Mouse (Mus musculus) midbrain, embryonic 15.5 days (tissue): ENCODE measurements around the gene Ldb2. TPM values are rescaled to one million over a fixed set of nuclear protein-coding genes. Genes with fewer than 3 reads are reported as not detected.

Experiments used
- ATAC-seq: fragments of 200-750 bp; cut with Nextera tagmentation; replicated peaks from 2 replicates; pipeline ENCODE4 v1.8.0; 2017; ENCODE audit warnings: moderate TSS enrichment
- H3K27ac ChIP-seq: fragments of 300-500 bp; sonication (generic); 2 replicates; pipeline ENCODE4 v1.5.1; 2015; ENCODE audit warnings: mild to moderate bottlenecking, inconsistent platforms
- H3K27me3 ChIP-seq: fragments of 300-500 bp; sonication (generic); replicated peaks from 2 replicates; pipeline ENCODE4 v1.6.1; 2015; ENCODE audit warnings: inconsistent platforms
- H3K36me3 ChIP-seq: fragments of 300-500 bp; sonication (generic); replicated peaks from 2 replicates; pipeline ENCODE4 v1.6.1; 2015; ENCODE audit warnings: inconsistent platforms
- H3K4me1 ChIP-seq: fragments of 300-500 bp; sonication (generic); 2 replicates; pipeline ENCODE4 v1.6.1; 2015; ENCODE audit warnings: inconsistent platforms
- H3K4me2 ChIP-seq: fragments of 300-500 bp; sonication (generic); 2 replicates; pipeline ENCODE4 v1.6.1; 2015; ENCODE audit warnings: inconsistent platforms, mild to moderate bottlenecking, moderate library complexity
- H3K4me3 ChIP-seq: fragments of 300-500 bp; sonication (generic); 2 replicates; pipeline ENCODE4 v1.5.1; 2015; ENCODE audit warnings: mild to moderate bottlenecking, inconsistent platforms
- H3K9ac ChIP-seq: fragments of 300-500 bp; sonication (generic); 2 replicates; pipeline ENCODE4 v1.6.1; 2015; ENCODE audit warnings: mild to moderate bottlenecking, inconsistent platforms
- H3K9me3 ChIP-seq: fragments of 300-500 bp; sonication (generic); 2 replicates; pipeline ENCODE4 v1.6.1; 2016; ENCODE audit warnings: inconsistent platforms
- WGBS: fragments of 180-500 bp; shearing (Covaris S2); methylation state at CpG from one replicate; pipeline ENCODE4 v1.1.7; 2015; ENCODE audit warnings: mixed read lengths; 5-methylcytosine and 5-hydroxymethylcytosine counted together
- polyA plus RNA-seq: library from polyadenylated mRNA; unstranded; fragments of >200 nt; fragmentation: Nextera tagmentation; extraction: Ambion mirVana; gene quantifications from 2 replicates; pipeline ENCODE4 v1.2.1, GENCODE M21; 2015

Ldb2 gene
- 81.0 and 86.2 TPM in 2 replicates for polyA plus RNA-seq

- Histone ChIP-seq H3K4me2 (peak within 1 kb of the TSS; percentile 54), H3K27me3 (no peaks in the 10 kb centered on the region), H3K9ac (peak within 1 kb of the TSS; percentile 53), H3K27ac (peak within 1 kb of the TSS; percentile 65), H3K4me3 (peak within 1 kb of the TSS; percentile 52), H3K9me3 (no peaks in the 10 kb centered on the region), H3K36me3 (no peaks in the 10 kb centered on the region), H3K4me1 (peaks cover 27% of the 10 kb centered on the region)
- peak; percentile 93 for ATAC-seq
- WGBS: 3% methylated on average over 19 of the region's 19 CpGs
Measured at GRCm38 (mm10) chr5:44799053-44799860, at the start of gene Ldb2. TSS of gene Ldb2 (minus strand) at chr5:44799680.

GRCm38 (mm10) chr5:44831287-44831686 is 31.8 kb upstream of the Ldb2 start:
- ATAC-seq: no peak
- WGBS: 65% methylated on average over 5 of the region's 5 CpGs
- Histone ChIP-seq H3K4me2 (no peak overlapping the region), H3K27me3 (no peaks in the 10 kb centered on the region), H3K27ac (no peak overlapping the region), H3K9ac (no peak overlapping the region), H3K9me3 (no peaks in the 10 kb centered on the region), H3K4me3 (no peak overlapping the region), H3K4me1 (no peaks in the 10 kb centered on the region), H3K36me3 (no peaks in the 10 kb centered on the region)

GRCm38 (mm10) chr5:44815506-44815905 is 16.0 kb upstream of the Ldb2 start:
- no peaks in the 10 kb centered on the region for H3K9me3 ChIP-seq
- 95% methylated on average over 1 of the region's 1 CpGs for WGBS
- H3K36me3 ChIP-seq: no peaks in the 10 kb centered on the region
- H3K4me3 ChIP-seq: no peak overlapping the region
- H3K4me1 ChIP-seq: no peaks in the 10 kb centered on the region
- H3K27ac ChIP-seq: no peak overlapping the region
- H3K4me2 ChIP-seq: no peak overlapping the region
- no peaks in the 10 kb centered on the region for H3K27me3 ChIP-seq
- no peak overlapping the region for H3K9ac ChIP-seq
- ATAC-seq: no peak

- no peaks in the 10 kb centered on the region for H3K27me3 ChIP-seq
- H3K4me2 ChIP-seq: no peak overlapping the region
- WGBS: 81% methylated on average over 2 of the region's 2 CpGs
- H3K4me3 ChIP-seq: no peak overlapping the region
- ATAC-seq: no peak
- no peaks in the 10 kb centered on the region for H3K9me3 ChIP-seq
- no peaks in the 10 kb centered on the region for H3K36me3 ChIP-seq
- H3K27ac ChIP-seq: no peak overlapping the region
- no peaks in the 10 kb centered on the region for H3K4me1 ChIP-seq
- H3K9ac ChIP-seq: no peak overlapping the region
Measured at GRCm38 (mm10) chr5:44805960-44806359, 6.5 kb upstream of the Ldb2 start.

- no peak overlapping the region for H3K9ac ChIP-seq
- no peaks in the 10 kb centered on the region for H3K36me3 ChIP-seq
- H3K27me3 ChIP-seq: no peaks in the 10 kb centered on the region
- no peaks in the 10 kb centered on the region for H3K9me3 ChIP-seq
- H3K4me2 ChIP-seq: no peak overlapping the region
- peaks cover 19% of the 10 kb centered on the region for H3K4me1 ChIP-seq
- ATAC-seq: no peak
- H3K4me3 ChIP-seq: no peak overlapping the region
- no peak overlapping the region for H3K27ac ChIP-seq
- 36% methylated on average over 3 of the region's 3 CpGs for WGBS
Measured at GRCm38 (mm10) chr5:44801100-44801499, 1.6 kb upstream of the Ldb2 start.

GRCm38 (mm10) chr5:44799861-44800260 is 381 bp upstream of the Ldb2 start:
- Histone ChIP-seq H3K9ac (no peak overlapping the region), H3K4me2 (peak overlapping the region; percentile 54), H3K36me3 (no peaks in the 10 kb centered on the region), H3K27ac (peak overlapping the region; percentile 65; the same call in 1 of the 2 replicates), H3K4me3 (peak overlapping the region; percentile 52), H3K27me3 (no peaks in the 10 kb centered on the region), H3K4me1 (peaks cover 24% of the 10 kb centered on the region), H3K9me3 (no peaks in the 10 kb centered on the region)
- peak; percentile 72 for ATAC-seq
- 7% methylated on average over 2 of the region's 2 CpGs for WGBS

GRCm38 (mm10) chr5:44798493-44798892 is 987 bp downstream of the Ldb2 start:
- Histone ChIP-seq H3K4me1 (peaks cover 27% of the 10 kb centered on the region), H3K27me3 (no peaks in the 10 kb centered on the region), H3K27ac (0 out of 2 replicates have a peak overlapping the region, but pooled peaks have one; percentile 17), H3K4me3 (peak overlapping the region; percentile 52), H3K36me3 (no peaks in the 10 kb centered on the region), H3K9ac (peak overlapping the region; percentile 53; the same call in 1 of the 2 replicates), H3K4me2 (peak overlapping the region; percentile 54), H3K9me3 (no peaks in the 10 kb centered on the region)
- WGBS: 4% methylated on average over 3 of the region's 3 CpGs
- no peak for ATAC-seq

- ATAC-seq: no peak
- no peaks in the 10 kb centered on the region for H3K9me3 ChIP-seq
- H3K9ac ChIP-seq: peak overlapping the region; percentile 53; the same call in 1 of the 2 replicates
- peak overlapping the region; percentile 54 for H3K4me2 ChIP-seq
- H3K36me3 ChIP-seq: no peaks in the 10 kb centered on the region
- peaks cover 27% of the 10 kb centered on the region for H3K4me1 ChIP-seq
- WGBS: 14% methylated on average over 2 of the region's 2 CpGs
- H3K27me3 ChIP-seq: no peaks in the 10 kb centered on the region
- H3K4me3 ChIP-seq: peak overlapping the region; percentile 52
- H3K27ac ChIP-seq: 0 out of 2 replicates have a peak overlapping the region, but pooled peaks have one; percentile 17
Measured at GRCm38 (mm10) chr5:44798056-44798455, 1.4 kb downstream of the Ldb2 start.

GRCm38 (mm10) chr5:44784591-44784990 is 14.9 kb downstream of the Ldb2 start:
- ATAC-seq: no peak
- H3K4me3 ChIP-seq: no peak overlapping the region
- no peaks in the 10 kb centered on the region for H3K4me1 ChIP-seq
- H3K4me2 ChIP-seq: no peak overlapping the region
- no peak overlapping the region for H3K9ac ChIP-seq
- H3K9me3 ChIP-seq: no peaks in the 10 kb centered on the region
- no peaks in the 10 kb centered on the region for H3K36me3 ChIP-seq
- H3K27ac ChIP-seq: no peak overlapping the region
- 91% methylated on average over 3 of the region's 3 CpGs for WGBS
- H3K27me3 ChIP-seq: no peaks in the 10 kb centered on the region

- WGBS: 89% methylated on average over 4 of the region's 4 CpGs
Measured at GRCm38 (mm10) chr5:44779340-44779739, 20.1 kb downstream of the Ldb2 start.

GRCm38 (mm10) chr5:44768472-44768871 is 31.0 kb downstream of the Ldb2 start:
- Histone ChIP-seq H3K4me2 (no peak overlapping the region), H3K4me1 (no peaks in the 10 kb centered on the region), H3K4me3 (no peak overlapping the region), H3K27ac (no peak overlapping the region), H3K9ac (no peak overlapping the region), H3K9me3 (no peaks in the 10 kb centered on the region), H3K27me3 (no peaks in the 10 kb centered on the region), H3K36me3 (0 out of 2 replicates have a peak, but pooled peaks cover 2% of the 10 kb centered on the region)
- no peak for ATAC-seq
- WGBS: 83% methylated on average over 8 of the region's 8 CpGs

More at GRCm38 (mm10) chr5:44779340-44779739, 20.1 kb downstream of the Ldb2 start:
- no peaks in the 10 kb centered on the region for H3K9me3 ChIP-seq
- H3K4me3 ChIP-seq: no peak overlapping the region
- no peaks in the 10 kb centered on the region for H3K27me3 ChIP-seq
- no peak overlapping the region for H3K4me2 ChIP-seq
- ATAC-seq: no peak
- no peak overlapping the region for H3K9ac ChIP-seq
- no peaks in the 10 kb centered on the region for H3K4me1 ChIP-seq
- H3K36me3 ChIP-seq: no peaks in the 10 kb centered on the region
- no peak overlapping the region for H3K27ac ChIP-seq

- H3K9me3 ChIP-seq: no peaks in the 10 kb centered on the region
- no peak for ATAC-seq
- no peaks in the 10 kb centered on the region for H3K4me1 ChIP-seq
- no peaks in the 10 kb centered on the region for H3K36me3 ChIP-seq
- H3K27me3 ChIP-seq: no peaks in the 10 kb centered on the region
- no peak overlapping the region for H3K9ac ChIP-seq
- WGBS: 87% methylated on average over 7 of the region's 7 CpGs
- H3K4me2 ChIP-seq: no peak overlapping the region
- H3K27ac ChIP-seq: no peak overlapping the region
- H3K4me3 ChIP-seq: no peak overlapping the region
Measured at GRCm38 (mm10) chr5:44764911-44765310, 34.6 kb downstream of the Ldb2 start.

GRCm38 (mm10) chr5:44759178-44759577 is 40.3 kb downstream of the Ldb2 start:
- 85% methylated on average over 4 of the region's 4 CpGs for WGBS
- no peaks in the 10 kb centered on the region for H3K9me3 ChIP-seq
- no peaks in the 10 kb centered on the region for H3K4me1 ChIP-seq
- H3K36me3 ChIP-seq: no peaks in the 10 kb centered on the region
- H3K27me3 ChIP-seq: no peaks in the 10 kb centered on the region
- H3K4me2 ChIP-seq: no peak overlapping the region
- H3K9ac ChIP-seq: no peak overlapping the region
- ATAC-seq: no peak
- no peak overlapping the region for H3K4me3 ChIP-seq
- no peak overlapping the region for H3K27ac ChIP-seq
